Mouse (Mus musculus): ENCODE results near the gene Ptprj. TPM values are rescaled to one million over a fixed set of nuclear protein-coding genes. Genes with fewer than 3 reads are reported as not detected.

The Ptprj gene
- polyA plus RNA-seq, 1 experiment from 2014 or later, result 7.9 TPM

DNA sequence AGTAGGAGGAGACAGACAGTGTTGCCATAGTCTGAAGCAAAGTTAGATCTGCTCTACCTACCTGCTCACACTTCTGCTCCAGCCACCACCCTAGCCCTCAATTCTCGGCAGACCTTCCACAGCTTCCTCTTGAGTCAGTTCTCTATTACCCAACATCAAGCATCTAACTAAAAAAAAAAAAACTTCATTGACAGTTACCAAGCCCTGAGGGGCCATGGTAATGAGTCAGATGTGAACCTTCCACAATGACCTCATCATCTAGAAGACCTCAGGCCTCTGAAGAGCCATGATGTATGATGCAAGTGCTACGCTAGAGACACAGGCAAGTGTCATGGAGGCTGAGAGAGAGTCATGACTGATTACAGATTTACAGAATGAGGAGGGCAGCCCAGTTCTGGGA is 37.8 kb downstream of the Ptprj start:
- ATAC-seq (ENCODE audit: low FRiP score), result no peak
- WGBS, result 84% methylated on average over 2 of the region's 2 CpGs
- DNase-seq (ENCODE audit: low spot score), result no peak

DNA sequence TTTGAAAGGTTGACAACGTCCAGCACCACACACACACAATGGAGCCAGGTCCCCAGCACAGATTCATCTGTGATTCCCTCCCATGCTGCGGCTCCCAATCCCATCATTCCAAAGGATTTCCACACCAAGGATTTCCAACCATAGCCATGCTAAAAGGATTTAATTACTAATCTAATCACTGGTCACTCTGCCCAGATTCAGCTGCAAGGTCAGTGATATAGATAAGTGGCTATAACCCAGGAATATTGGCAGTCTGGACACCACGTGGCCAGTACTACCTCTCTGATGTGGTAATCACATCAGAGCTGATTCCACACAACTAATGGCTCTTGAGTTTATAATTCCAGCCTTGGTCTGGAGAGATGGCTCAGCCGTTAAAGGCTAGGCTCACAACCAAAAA is 41.2 kb downstream of the Ptprj start:
- Histone ChIP-seq H3K4me2 (replicated peaks) (no peak overlapping the region), H3K4me1 (replicated peaks; ENCODE audit: control insufficient read depth, insufficient read depth, low read length) (peaks cover 17% of the 10 kb centered on the region), H3K9ac (no peak overlapping the region), H3K27me3 (ENCODE audit: control insufficient read depth, insufficient read depth, low read length) (no peaks in the 10 kb centered on the region), H3K27ac (no peak overlapping the region), H3K36me3 (replicated peaks; ENCODE audit: control insufficient read depth, insufficient read depth) (no peaks in the 10 kb centered on the region), H3K9me3 (ENCODE audit: control insufficient read depth, low read length) (no peaks in the 10 kb centered on the region), H3K4me3 (replicated peaks; ENCODE audit: low read length) (no peak overlapping the region)
- ATAC-seq (ENCODE audit: low FRiP score), result no peak
- 80% methylated on average over 4 of the region's 4 CpGs for WGBS
- DNase-seq (ENCODE audit: low spot score), result no peak

More for the DNA sequence above, 37.8 kb downstream of the Ptprj start:
- Histone ChIP-seq H3K4me2 (replicated peaks) (no peak overlapping the region), H3K27ac (no peak overlapping the region), H3K9ac (no peak overlapping the region), H3K4me1 (replicated peaks; ENCODE audit: control insufficient read depth, insufficient read depth, low read length) (peaks cover 12% of the 10 kb centered on the region; the same call in 1 of the 2 replicates), H3K9me3 (ENCODE audit: control insufficient read depth, low read length) (no peaks in the 10 kb centered on the region), H3K36me3 (replicated peaks; ENCODE audit: control insufficient read depth, insufficient read depth) (no peaks in the 10 kb centered on the region), H3K4me3 (replicated peaks; ENCODE audit: low read length) (no peak overlapping the region), H3K27me3 (ENCODE audit: control insufficient read depth, insufficient read depth, low read length) (no peaks in the 10 kb centered on the region)

DNA sequence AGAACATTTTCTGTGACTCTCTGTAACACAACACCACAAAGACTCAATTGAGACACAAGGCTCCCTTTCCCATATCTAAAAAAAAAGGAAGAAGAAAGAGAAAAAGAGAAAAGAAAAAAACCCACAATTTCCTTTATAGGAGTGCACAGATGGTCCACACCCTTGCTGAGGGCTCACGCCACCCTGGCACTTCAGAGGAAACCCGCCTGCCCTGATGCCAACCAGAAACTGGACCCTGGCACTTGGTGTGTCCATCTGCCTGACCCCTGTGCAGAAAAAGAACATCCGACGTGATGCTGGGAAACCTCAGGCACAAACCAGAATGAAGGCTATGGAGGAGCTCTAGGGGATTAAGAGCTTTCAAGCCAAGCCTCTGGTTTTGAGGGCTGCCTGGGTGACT is 43.2 kb downstream of the Ptprj start:
- no peak for ATAC-seq (ENCODE audit: low FRiP score)
- no peaks in the 10 kb centered on the region for H3K9me3 ChIP-seq (ENCODE audit: control insufficient read depth, low read length)
- peaks cover 11% of the 10 kb centered on the region for H3K4me1 ChIP-seq (replicated peaks; ENCODE audit: control insufficient read depth, insufficient read depth, low read length)
- WGBS, result 81% methylated on average over 4 of the region's 4 CpGs
- no peak for DNase-seq (ENCODE audit: low spot score)
- H3K36me3 ChIP-seq (replicated peaks; ENCODE audit: control insufficient read depth, insufficient read depth), result no peaks in the 10 kb centered on the region
- H3K4me3 ChIP-seq (replicated peaks; ENCODE audit: low read length), result no peak overlapping the region
- peak overlapping the region; percentile 30 for H3K27ac ChIP-seq
- H3K4me2 ChIP-seq (replicated peaks), result no peak overlapping the region
- H3K27me3 ChIP-seq (ENCODE audit: control insufficient read depth, insufficient read depth, low read length), result no peaks in the 10 kb centered on the region
- no peak overlapping the region for H3K9ac ChIP-seq

DNA sequence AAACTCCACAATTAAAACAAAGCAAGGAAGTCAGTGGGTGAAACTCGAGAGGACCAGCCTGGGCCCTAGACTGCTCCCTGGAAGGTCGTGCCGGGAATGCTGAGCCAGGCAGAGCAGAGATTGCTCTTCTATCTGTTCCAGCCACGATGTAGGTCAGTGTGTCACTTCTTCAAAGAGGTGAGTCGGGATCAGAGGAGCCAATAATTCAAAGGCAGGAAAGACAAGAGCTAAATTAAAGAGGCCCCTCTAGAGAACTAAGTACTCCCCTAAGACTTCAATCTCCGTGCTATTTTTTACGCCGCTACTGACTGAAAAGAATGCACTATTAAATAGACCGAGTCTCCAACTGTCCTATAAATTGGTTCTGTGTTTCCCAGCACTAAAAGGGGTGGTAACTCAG is 43.9 kb downstream of the Ptprj start:
- Histone ChIP-seq H3K4me3 (replicated peaks; ENCODE audit: low read length) (no peak overlapping the region), H3K9ac (no peak overlapping the region), H3K4me2 (replicated peaks) (no peak overlapping the region), H3K27ac (0 out of 2 replicates have a peak overlapping the region, but pooled peaks have one; percentile 30), H3K27me3 (ENCODE audit: control insufficient read depth, insufficient read depth, low read length) (no peaks in the 10 kb centered on the region), H3K36me3 (replicated peaks; ENCODE audit: control insufficient read depth, insufficient read depth) (no peaks in the 10 kb centered on the region), H3K9me3 (ENCODE audit: control insufficient read depth, low read length) (no peaks in the 10 kb centered on the region), H3K4me1 (replicated peaks; ENCODE audit: control insufficient read depth, insufficient read depth, low read length) (peaks cover 11% of the 10 kb centered on the region)
- 44% methylated on average over 9 of the region's 9 CpGs for WGBS
- ATAC-seq (ENCODE audit: low FRiP score) (0 out of 2 replicates have a peak, but pooled peaks have one; percentile 41), DNase-seq (ENCODE audit: low spot score) (no peak)

DNA sequence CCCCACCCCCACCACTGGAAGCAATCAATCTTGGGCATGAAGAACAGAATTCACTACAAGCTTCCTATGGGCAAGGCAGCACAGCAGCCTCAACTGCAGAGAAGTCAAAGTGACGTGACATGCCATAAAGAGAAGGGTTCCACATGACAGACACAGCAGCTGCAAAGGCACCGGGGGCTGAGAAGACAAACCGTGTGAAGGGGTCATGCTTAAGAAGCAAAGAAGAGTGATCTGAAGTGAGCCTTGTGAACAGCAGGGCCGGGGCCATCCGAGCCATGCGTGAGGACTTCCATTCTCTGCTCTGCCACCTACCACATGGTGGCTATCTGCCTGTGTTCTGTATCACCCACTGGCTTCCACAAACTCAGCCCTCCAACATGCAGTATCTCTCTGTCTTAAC is 45.7 kb downstream of the Ptprj start:
- ATAC-seq (ENCODE audit: low FRiP score), result no peak
- H3K4me1 ChIP-seq (replicated peaks; ENCODE audit: control insufficient read depth, insufficient read depth, low read length), result peaks cover 11% of the 10 kb centered on the region
- no peaks in the 10 kb centered on the region for H3K36me3 ChIP-seq (replicated peaks; ENCODE audit: control insufficient read depth, insufficient read depth)
- H3K9ac ChIP-seq, result no peak overlapping the region
- no peak overlapping the region for H3K4me2 ChIP-seq (replicated peaks)
- H3K9me3 ChIP-seq (ENCODE audit: control insufficient read depth, low read length), result no peaks in the 10 kb centered on the region
- H3K4me3 ChIP-seq (replicated peaks; ENCODE audit: low read length), result no peak overlapping the region
- H3K27me3 ChIP-seq (ENCODE audit: control insufficient read depth, insufficient read depth, low read length), result no peaks in the 10 kb centered on the region
- DNase-seq (ENCODE audit: low spot score), result no peak
- no peak overlapping the region for H3K27ac ChIP-seq
- 90% methylated on average over 6 of the region's 6 CpGs for WGBS

DNA sequence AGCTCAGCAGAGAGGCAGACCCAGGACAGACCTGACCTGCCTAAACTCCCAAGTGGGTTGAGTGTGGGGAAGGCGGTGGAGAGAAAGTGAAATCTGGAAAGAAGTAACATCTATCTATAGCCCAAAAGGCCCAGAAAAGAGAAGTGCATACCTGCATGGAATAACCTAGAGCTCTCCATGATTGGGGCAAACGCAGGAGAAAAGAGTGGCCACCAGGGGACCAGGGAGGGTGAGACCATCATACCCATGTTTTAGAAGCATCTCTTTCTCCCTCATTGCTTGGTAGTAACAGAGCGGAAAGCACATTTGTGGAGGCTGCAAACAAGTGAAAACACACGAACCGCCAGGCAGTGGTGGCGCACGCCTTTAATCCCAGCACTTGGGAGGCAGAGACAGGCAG is 46.5 kb downstream of the Ptprj start:
- H3K36me3 ChIP-seq (replicated peaks; ENCODE audit: control insufficient read depth, insufficient read depth), result no peaks in the 10 kb centered on the region
- no peak overlapping the region for H3K9ac ChIP-seq
- no peaks in the 10 kb centered on the region for H3K9me3 ChIP-seq (ENCODE audit: control insufficient read depth, low read length)
- H3K4me2 ChIP-seq (replicated peaks), result no peak overlapping the region
- 96% methylated on average over 7 of the region's 7 CpGs for WGBS
- DNase-seq (ENCODE audit: low spot score) (no peak), ATAC-seq (ENCODE audit: low FRiP score) (no peak)
- H3K27me3 ChIP-seq (ENCODE audit: control insufficient read depth, insufficient read depth, low read length), result no peaks in the 10 kb centered on the region
- H3K27ac ChIP-seq, result no peak overlapping the region
- no peak overlapping the region for H3K4me3 ChIP-seq (replicated peaks; ENCODE audit: low read length)
- peaks cover 11% of the 10 kb centered on the region for H3K4me1 ChIP-seq (replicated peaks; ENCODE audit: control insufficient read depth, insufficient read depth, low read length)

DNA sequence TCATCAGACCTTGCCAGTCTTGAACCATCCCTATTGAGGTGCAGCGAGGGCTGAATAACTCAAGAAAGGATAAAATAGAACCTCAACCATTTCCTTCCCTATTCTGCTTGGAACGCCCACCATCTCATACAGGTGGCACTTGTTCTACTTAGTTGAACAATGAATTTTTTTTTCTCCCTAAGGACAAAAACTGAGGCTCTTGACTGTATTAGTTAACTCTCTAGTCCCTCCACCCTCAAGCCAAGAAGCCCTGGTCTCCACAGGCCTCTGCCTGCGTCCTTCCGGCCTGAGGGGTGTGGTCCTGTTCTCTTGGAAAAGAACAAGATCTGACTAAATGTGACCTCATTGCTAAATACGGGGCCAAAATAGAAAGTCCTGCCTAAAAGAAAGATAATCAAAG is 48.4 kb downstream of the Ptprj start:
- peaks cover 10% of the 10 kb centered on the region for H3K4me1 ChIP-seq (replicated peaks; ENCODE audit: control insufficient read depth, insufficient read depth, low read length)
- H3K36me3 ChIP-seq (replicated peaks; ENCODE audit: control insufficient read depth, insufficient read depth), result no peaks in the 10 kb centered on the region
- no peak overlapping the region for H3K27ac ChIP-seq
- DNase-seq (ENCODE audit: low spot score), result no peak
- H3K9me3 ChIP-seq (ENCODE audit: control insufficient read depth, low read length), result no peaks in the 10 kb centered on the region
- no peak overlapping the region for H3K4me3 ChIP-seq (replicated peaks; ENCODE audit: low read length)
- no peak overlapping the region for H3K9ac ChIP-seq
- WGBS, result 94% methylated on average over 5 of the region's 5 CpGs
- no peak overlapping the region for H3K4me2 ChIP-seq (replicated peaks)
- H3K27me3 ChIP-seq (ENCODE audit: control insufficient read depth, insufficient read depth, low read length), result no peaks in the 10 kb centered on the region
- ATAC-seq (ENCODE audit: low FRiP score), result no peak

DNA sequence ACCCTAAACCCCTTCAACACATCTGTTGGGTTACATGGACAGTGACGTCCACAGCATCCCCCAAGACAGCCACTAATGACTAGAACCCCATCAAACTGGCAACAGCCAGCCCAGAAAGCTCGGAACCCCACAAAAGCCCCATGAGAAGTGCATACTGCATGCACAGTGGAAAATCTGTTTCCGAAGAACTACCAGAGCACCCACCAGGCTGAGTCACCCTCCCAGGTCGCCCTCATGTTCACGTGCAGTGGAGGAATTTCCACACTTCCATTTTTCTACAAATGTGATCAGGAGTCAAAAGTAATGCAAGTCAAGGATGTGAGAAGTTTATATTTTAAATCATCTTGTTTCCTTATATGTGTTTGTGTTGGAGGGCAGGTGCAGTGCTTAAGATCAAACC is 52.3 kb downstream of the Ptprj start:
- WGBS, result 91% methylated on average over 5 of the region's 5 CpGs
- Histone ChIP-seq H3K9ac (no peak overlapping the region), H3K4me1 (replicated peaks; ENCODE audit: control insufficient read depth, insufficient read depth, low read length) (peaks cover 25% of the 10 kb centered on the region), H3K27me3 (ENCODE audit: control insufficient read depth, insufficient read depth, low read length) (no peaks in the 10 kb centered on the region), H3K4me2 (replicated peaks) (no peak overlapping the region), H3K27ac (peak overlapping the region; percentile 58; the same call in 1 of the 2 replicates), H3K4me3 (replicated peaks; ENCODE audit: low read length) (no peak overlapping the region), H3K9me3 (ENCODE audit: control insufficient read depth, low read length) (no peaks in the 10 kb centered on the region), H3K36me3 (replicated peaks; ENCODE audit: control insufficient read depth, insufficient read depth) (no peaks in the 10 kb centered on the region)
- ATAC-seq (ENCODE audit: low FRiP score), result no peak
- DNase-seq (ENCODE audit: low spot score), result no peak

DNA sequence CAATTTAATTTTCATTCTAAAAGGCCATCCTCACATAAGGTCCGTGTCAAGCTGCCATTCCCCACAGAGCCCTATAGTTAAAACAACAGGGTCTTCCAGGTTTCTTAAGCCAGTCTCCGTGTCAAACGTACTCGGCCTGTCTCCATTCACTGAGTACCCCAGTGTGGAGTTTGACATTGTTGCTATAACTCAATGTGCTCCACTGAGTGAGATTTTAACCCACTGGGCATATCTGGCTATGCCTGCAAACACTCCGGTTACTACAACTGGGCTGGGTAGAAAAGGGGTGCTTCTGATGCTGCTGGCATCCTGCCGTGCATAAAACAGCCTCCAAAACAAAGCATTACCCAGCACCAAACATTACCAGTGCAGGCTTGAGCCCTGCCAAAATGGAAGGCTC is 53.5 kb downstream of the Ptprj start:
- peak; percentile 33 for DNase-seq (ENCODE audit: low spot score)
- no peaks in the 10 kb centered on the region for H3K36me3 ChIP-seq (replicated peaks; ENCODE audit: control insufficient read depth, insufficient read depth)
- H3K27ac ChIP-seq, result peak overlapping the region; percentile 29
- H3K4me2 ChIP-seq (replicated peaks), result no peak overlapping the region
- ATAC-seq (ENCODE audit: low FRiP score), result peak; percentile 50
- H3K9ac ChIP-seq, result no peak overlapping the region; the same call in 1 of the 2 replicates
- no peaks in the 10 kb centered on the region for H3K27me3 ChIP-seq (ENCODE audit: control insufficient read depth, insufficient read depth, low read length)
- no peaks in the 10 kb centered on the region for H3K9me3 ChIP-seq (ENCODE audit: control insufficient read depth, low read length)
- no peak overlapping the region for H3K4me3 ChIP-seq (replicated peaks; ENCODE audit: low read length)
- 16% methylated on average over 6 of the region's 6 CpGs for WGBS
- peaks cover 25% of the 10 kb centered on the region for H3K4me1 ChIP-seq (replicated peaks; ENCODE audit: control insufficient read depth, insufficient read depth, low read length)

DNA sequence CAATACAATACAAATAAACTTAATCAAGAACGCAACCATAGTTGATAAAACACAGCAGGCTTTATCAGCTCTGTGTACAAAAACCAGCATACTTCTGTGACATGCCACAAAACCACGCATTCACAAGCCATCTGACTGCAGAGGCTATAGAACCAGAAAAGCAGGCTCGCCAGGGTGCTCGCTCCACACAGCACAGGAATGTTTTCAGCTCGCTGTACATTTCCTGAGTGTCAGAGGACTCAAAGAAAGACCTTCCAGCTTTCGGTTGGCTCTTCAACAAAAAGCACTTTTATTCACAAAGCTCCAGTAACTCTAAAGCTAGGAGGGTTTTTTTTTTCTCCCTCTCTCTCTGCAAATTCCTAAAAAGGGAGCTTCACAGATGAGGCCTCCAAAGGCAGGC is 53.9 kb downstream of the Ptprj start:
- DNase-seq (ENCODE audit: low spot score) (no peak), ATAC-seq (ENCODE audit: low FRiP score) (peak; percentile 64; the same call in 1 of the 2 replicates)
- Histone ChIP-seq H3K27me3 (ENCODE audit: control insufficient read depth, insufficient read depth, low read length) (no peaks in the 10 kb centered on the region), H3K36me3 (replicated peaks; ENCODE audit: control insufficient read depth, insufficient read depth) (no peaks in the 10 kb centered on the region), H3K4me1 (replicated peaks; ENCODE audit: control insufficient read depth, insufficient read depth, low read length) (peaks cover 25% of the 10 kb centered on the region), H3K27ac (peak overlapping the region; percentile 29), H3K4me3 (replicated peaks; ENCODE audit: low read length) (no peak overlapping the region), H3K4me2 (replicated peaks) (no peak overlapping the region), H3K9ac (no peak overlapping the region; the same call in 1 of the 2 replicates), H3K9me3 (ENCODE audit: control insufficient read depth, low read length) (no peaks in the 10 kb centered on the region)
- WGBS, result 19% methylated on average over 6 of the region's 6 CpGs

Data from hindbrain, embryonic 14.5 days (tissue).